Mouse (Mus musculus) lung, postnatal 10 days (tissue): ENCODE measurements around the gene Gmpr2.
A peak's percentile ranks its signal among the peaks of the same experiment; 100 is the strongest.

Experiments used
- DNase-seq: peaks from one replicate; pipeline ENCODE4 v3.0.0; 2021

Gmpr2 gene

GRCm38 (mm10) chr14:55681160-55682117 is 9.7 kb downstream of the Gmpr2 start, which contains the start of gene Tinf2:
TSS of gene Tinf2 (minus strand) at chr14:55681820.
- DNase-seq = peak; percentile 95

- no peak for DNase-seq
Measured at GRCm38 (mm10) chr14:55682118-55682493, 10.4 kb downstream of the Gmpr2 start.

- DNase-seq = no peak
Measured at GRCm38 (mm10) chr14:55689433-55689832, 17.7 kb downstream of the Gmpr2 start.

GRCm38 (mm10) chr14:55697226-55697625 is 25.5 kb downstream of the Gmpr2 start:
- DNase-seq = no peak

GRCm38 (mm10) chr14:55701131-55701530 is 29.4 kb downstream of the Gmpr2 start:
- no peak for DNase-seq

GRCm38 (mm10) chr14:55702761-55703160 is 31.0 kb downstream of the Gmpr2 start:
- DNase-seq = no peak

GRCm38 (mm10) chr14:55706051-55706600 is 34.4 kb downstream of the Gmpr2 start:
- DNase-seq = peak; percentile 27

GRCm38 (mm10) chr14:55707397-55707796 is 35.7 kb downstream of the Gmpr2 start:
- DNase-seq = no peak

GRCm38 (mm10) chr14:55709509-55709908 is 37.8 kb downstream of the Gmpr2 start:
- no peak for DNase-seq

- no peak for DNase-seq
Measured at GRCm38 (mm10) chr14:55711786-55712185, 40.0 kb downstream of the Gmpr2 start.

- DNase-seq = peak; percentile 70
Measured at GRCm38 (mm10) chr14:55713007-55713728, 41.4 kb downstream of the Gmpr2 start.

- DNase-seq = no peak
Measured at GRCm38 (mm10) chr14:55713729-55714122, 42.0 kb downstream of the Gmpr2 start, which contains the start of gene Tgm1. TSS of gene Tgm1 (minus strand) at chr14:55713926.

GRCm38 (mm10) chr14:55714893-55715292 is 43.2 kb downstream of the Gmpr2 start:
- peak; percentile 57 for DNase-seq

GRCm38 (mm10) chr14:55716271-55716670 is 44.5 kb downstream of the Gmpr2 start:
- no peak for DNase-seq

- DNase-seq = no peak
Measured at GRCm38 (mm10) chr14:55716884-55717283, 45.1 kb downstream of the Gmpr2 start.

- no peak for DNase-seq
Measured at GRCm38 (mm10) chr14:55719737-55720136, 48.0 kb downstream of the Gmpr2 start.

GRCm38 (mm10) chr14:55720666-55721065 is 48.9 kb downstream of the Gmpr2 start:
- DNase-seq = no peak

GRCm38 (mm10) chr14:55721076-55721475 is 49.3 kb downstream of the Gmpr2 start:
- no peak for DNase-seq

GRCm38 (mm10) chr14:55721700-55722437 is 50.1 kb downstream of the Gmpr2 start, which contains the start of gene Rabggta:
TSS of gene Rabggta (minus strand) at chr14:55722263.
- DNase-seq = peak; percentile 94

- DNase-seq = no peak
Measured at GRCm38 (mm10) chr14:55722438-55722945, 50.8 kb downstream of the Gmpr2 start.

GRCm38 (mm10) chr14:55723433-55723832 is 51.7 kb downstream of the Gmpr2 start:
- no peak for DNase-seq

- peak; percentile 57 for DNase-seq
Measured at GRCm38 (mm10) chr14:55724411-55724871, 52.7 kb downstream of the Gmpr2 start.
